Mouse (Mus musculus): ENCODE data around the gene Rps18. TPM values are rescaled to one million over a fixed set of nuclear protein-coding genes. Genes with fewer than 3 reads are reported as not detected.

Rps18 gene
- polyA plus RNA-seq, 1 experiment from 2014 or later, result 1,510 TPM

DNA sequence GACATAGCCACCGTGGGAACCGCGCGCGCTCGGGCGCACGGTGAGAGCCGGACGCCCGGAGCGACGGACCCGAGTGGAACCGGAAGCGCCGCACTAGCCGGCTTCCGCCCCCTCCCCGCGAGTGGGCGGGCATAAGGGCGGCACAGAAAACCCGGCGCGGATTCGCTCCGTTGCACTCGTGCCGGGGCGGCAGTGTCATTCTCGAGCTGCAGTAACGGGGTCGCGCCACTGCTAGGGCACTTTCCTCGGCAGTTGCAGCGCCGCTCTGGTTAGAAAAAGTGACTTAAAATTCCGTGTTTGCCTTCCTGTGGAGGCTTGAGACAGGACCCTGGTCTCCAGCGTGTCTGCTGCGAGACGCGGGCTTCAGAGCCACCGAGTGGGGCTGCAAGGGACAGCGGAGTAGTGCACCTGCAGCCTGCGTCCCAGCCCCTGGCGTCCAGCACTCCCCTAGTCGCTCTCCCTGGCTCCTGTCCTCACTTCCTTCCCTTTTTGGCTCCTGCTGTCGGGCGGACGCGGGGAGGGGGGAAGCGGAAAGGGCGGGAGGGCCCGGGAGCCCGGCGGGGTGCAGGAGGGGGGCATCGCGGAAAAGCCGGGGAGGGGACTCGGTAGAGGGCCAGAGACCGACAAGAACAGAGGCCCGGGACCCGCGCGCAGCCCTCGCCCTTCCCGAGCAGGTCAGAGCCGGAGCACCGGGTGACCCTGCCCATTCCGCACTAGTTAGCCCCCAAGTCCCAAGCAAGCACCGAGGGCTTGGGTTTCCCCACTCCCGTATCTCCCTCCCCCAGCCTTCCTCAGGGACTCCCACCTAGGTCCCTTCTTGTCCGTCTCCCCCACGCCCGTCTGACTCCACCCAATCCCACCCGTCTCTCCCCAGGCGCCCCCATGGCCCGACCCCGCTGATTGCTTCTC lies 26.2 kb downstream of the Rps18 start, which contains the start of gene Rgl2:
Rgl2 (plus strand) TSS at position 173 of the 909 bp plus-strand sequence.
- Histone ChIP-seq H3K4me1 (ENCODE audit: insufficient read depth) (peaks cover 11% of the 10 kb centered on the region), H3K9ac (replicated peaks) (peak within 1 kb of the TSS; percentile 80), H3K27ac (ENCODE audit: low read depth) (peak within 1 kb of the TSS; percentile 95), H3K9me3 (ENCODE audit: low read length) (no peaks in the 10 kb centered on the region), H3K36me3 (replicated peaks; ENCODE audit: insufficient read depth, low read length) (peaks cover 41% of the 10 kb centered on the region), H3K27me3 (ENCODE audit: insufficient read depth, low read length) (no peaks in the 10 kb centered on the region), H3K4me2 (ENCODE audit: low read depth, low read length) (peak within 1 kb of the TSS; percentile 100), H3K4me3 (ENCODE audit: low read depth, low read length) (peak within 1 kb of the TSS; percentile 89)
- TF ChIP-seq CTCF (IDR thresholded peaks at IDR 0.05; ENCODE audit: low read depth) (peak; percentile 43), EP300 (IDR thresholded peaks at IDR 0.05; ENCODE audit: low read depth) (peak; percentile 58; the same call in 1 of the 2 replicates)
- WGBS (ENCODE audit: insufficient replicate concordance), result under 1% methylated on average over 74 of the region's 80 CpGs
- ATAC-seq (peak; percentile 88), DNase-seq (peak; percentile 96)

DNA sequence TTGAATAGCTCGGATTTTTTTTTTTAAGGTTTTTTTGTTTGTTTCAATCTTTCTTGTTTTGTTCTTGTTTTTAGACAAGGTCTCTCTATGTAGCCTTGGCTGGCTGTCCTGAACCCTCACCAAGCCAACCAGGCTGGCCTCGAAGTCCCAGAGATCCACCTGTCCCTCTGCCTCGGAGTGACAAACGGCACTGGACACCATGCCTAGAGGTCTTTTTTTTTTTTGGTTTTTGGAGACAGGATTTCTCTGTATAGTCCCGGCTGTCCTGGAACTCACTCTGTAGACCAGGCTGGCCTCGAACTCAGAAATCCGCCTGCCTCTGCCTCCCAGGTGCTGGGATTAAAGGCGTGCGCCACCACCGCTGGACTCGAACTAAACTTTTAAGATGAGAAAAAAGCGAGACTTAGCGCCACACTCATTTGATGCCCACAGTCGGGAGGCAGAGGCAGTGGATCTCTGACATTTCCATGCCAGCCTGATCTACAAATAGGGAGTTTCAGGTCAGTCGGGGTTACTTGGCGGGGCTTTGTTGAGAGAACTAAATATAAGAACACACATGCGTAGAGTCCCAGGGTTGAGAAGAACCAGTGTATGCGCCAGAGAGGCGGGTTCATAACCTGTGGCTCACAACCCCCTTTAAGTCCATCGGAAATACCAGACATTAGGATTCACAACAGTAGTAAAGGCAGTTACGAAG lies 27.4 kb downstream of the Rps18 start:
- peak overlapping the region; percentile 80 for H3K9ac ChIP-seq (replicated peaks)
- no peak for ATAC-seq
- H3K4me1 ChIP-seq (ENCODE audit: insufficient read depth), result peaks cover 11% of the 10 kb centered on the region
- no peak for DNase-seq
- TF ChIP-seq CTCF (IDR thresholded peaks at IDR 0.05; ENCODE audit: low read depth) (no peak), EP300 (IDR thresholded peaks at IDR 0.05; ENCODE audit: low read depth) (no peak)
- no peaks in the 10 kb centered on the region for H3K9me3 ChIP-seq (ENCODE audit: low read length)
- no peaks in the 10 kb centered on the region for H3K27me3 ChIP-seq (ENCODE audit: insufficient read depth, low read length)
- peak overlapping the region; percentile 100 for H3K4me2 ChIP-seq (ENCODE audit: low read depth, low read length)
- peak overlapping the region; percentile 89 for H3K4me3 ChIP-seq (ENCODE audit: low read depth, low read length)
- no peak overlapping the region for H3K27ac ChIP-seq (ENCODE audit: low read depth)
- peaks cover 36% of the 10 kb centered on the region for H3K36me3 ChIP-seq (replicated peaks; ENCODE audit: insufficient read depth, low read length)
- WGBS (ENCODE audit: insufficient replicate concordance), result 60% methylated on average over 21 of the region's 21 CpGs

DNA sequence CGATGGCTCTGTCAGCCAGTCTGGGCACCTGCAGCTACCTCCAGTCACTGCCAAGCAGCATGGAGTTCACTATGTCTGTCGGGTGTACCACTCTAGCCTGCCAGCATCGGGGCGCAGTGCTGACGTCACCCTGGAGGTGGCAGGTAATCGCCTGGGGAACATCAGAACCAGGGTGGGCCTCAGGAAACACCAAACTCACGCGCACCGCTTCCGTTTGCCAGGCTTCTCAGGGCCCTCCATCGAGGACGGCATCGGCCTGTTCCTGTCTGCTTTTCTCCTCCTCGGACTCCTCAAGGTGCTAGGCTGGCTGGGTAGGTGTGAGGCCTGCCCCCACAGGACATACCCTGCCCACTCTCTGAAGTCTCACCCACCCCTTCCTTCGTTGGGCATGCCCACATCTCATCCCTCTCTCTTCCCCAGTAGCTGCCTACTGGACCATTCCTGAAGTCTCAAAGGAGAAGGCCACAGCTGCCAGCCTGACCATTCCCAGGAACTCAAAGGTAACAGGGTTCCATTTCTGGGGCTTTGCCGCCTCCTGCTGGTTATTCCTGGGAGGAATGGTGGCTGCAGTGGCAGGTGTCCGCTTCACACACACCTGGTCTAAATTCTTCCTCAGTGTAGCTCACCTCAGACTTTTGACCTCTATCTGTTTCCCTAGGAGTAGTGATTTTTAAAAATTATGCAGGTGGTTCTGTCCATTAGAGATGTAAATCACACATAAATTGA lies 29.4 kb downstream of the Rps18 start:
- ATAC-seq (no peak), DNase-seq (peak; percentile 53)
- H3K36me3 ChIP-seq (replicated peaks; ENCODE audit: insufficient read depth, low read length), result peaks cover 41% of the 10 kb centered on the region
- TF ChIP-seq EP300 (IDR thresholded peaks at IDR 0.05; ENCODE audit: low read depth), result no peak
- peak; percentile 64 for TF ChIP-seq CTCF (IDR thresholded peaks at IDR 0.05; ENCODE audit: low read depth)
- H3K9ac ChIP-seq (replicated peaks), result no peak overlapping the region
- 82% methylated on average over 17 of the region's 17 CpGs for WGBS (ENCODE audit: insufficient replicate concordance)
- no peaks in the 10 kb centered on the region for H3K27me3 ChIP-seq (ENCODE audit: insufficient read depth, low read length)
- H3K4me2 ChIP-seq (ENCODE audit: low read depth, low read length), result no peak overlapping the region
- no peak overlapping the region for H3K27ac ChIP-seq (ENCODE audit: low read depth)
- no peak overlapping the region for H3K4me3 ChIP-seq (ENCODE audit: low read depth, low read length)
- H3K4me1 ChIP-seq (ENCODE audit: insufficient read depth), result peaks cover 8% of the 10 kb centered on the region
- no peaks in the 10 kb centered on the region for H3K9me3 ChIP-seq (ENCODE audit: low read length)

DNA sequence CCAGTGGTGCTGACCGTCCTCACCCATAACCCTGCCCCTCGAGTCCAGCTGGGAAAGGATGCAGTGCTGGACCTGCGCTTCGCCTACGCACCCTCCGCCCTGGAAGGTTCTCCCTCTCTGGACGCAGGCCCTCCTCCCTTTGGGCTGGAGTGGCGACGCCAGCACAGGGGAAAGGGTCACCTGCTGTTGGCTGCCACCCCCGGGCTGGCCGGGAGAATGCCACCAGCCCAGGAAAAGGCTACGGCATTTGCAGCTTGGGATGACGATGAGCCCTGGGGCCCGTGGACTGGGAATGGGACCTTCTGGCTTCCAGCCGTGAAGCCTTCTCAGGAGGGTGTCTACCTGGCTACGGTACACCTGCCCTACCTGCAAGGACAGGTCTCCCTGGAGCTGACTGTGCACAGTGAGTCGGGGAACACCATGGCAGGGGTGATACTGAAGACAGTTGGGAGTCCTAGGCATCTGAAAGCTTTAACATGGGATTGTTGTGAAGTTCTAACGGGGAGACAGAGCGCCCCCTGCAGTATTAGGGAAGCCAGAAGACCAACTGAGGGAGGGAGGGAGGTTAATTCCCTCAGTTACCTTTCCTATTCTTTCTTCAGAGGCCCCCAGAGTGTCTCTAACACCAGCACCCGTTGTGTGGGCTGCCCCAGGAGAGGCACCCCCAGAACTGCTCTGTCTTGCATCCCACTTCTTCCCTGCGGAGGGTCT lies 30.2 kb downstream of the Rps18 start:
- DNase-seq (no peak), ATAC-seq (no peak)
- Histone ChIP-seq H3K36me3 (replicated peaks; ENCODE audit: insufficient read depth, low read length) (peaks cover 42% of the 10 kb centered on the region), H3K27ac (ENCODE audit: low read depth) (no peak overlapping the region), H3K4me1 (ENCODE audit: insufficient read depth) (peaks cover 8% of the 10 kb centered on the region), H3K9me3 (ENCODE audit: low read length) (no peaks in the 10 kb centered on the region), H3K4me2 (ENCODE audit: low read depth, low read length) (no peak overlapping the region), H3K27me3 (ENCODE audit: insufficient read depth, low read length) (no peaks in the 10 kb centered on the region), H3K4me3 (ENCODE audit: low read depth, low read length) (no peak overlapping the region), H3K9ac (replicated peaks) (no peak overlapping the region)
- TF ChIP-seq EP300 (IDR thresholded peaks at IDR 0.05; ENCODE audit: low read depth) (no peak), CTCF (IDR thresholded peaks at IDR 0.05; ENCODE audit: low read depth) (peak; percentile 44)
- WGBS (ENCODE audit: insufficient replicate concordance), result 85% methylated on average over 21 of the region's 21 CpGs

DNA sequence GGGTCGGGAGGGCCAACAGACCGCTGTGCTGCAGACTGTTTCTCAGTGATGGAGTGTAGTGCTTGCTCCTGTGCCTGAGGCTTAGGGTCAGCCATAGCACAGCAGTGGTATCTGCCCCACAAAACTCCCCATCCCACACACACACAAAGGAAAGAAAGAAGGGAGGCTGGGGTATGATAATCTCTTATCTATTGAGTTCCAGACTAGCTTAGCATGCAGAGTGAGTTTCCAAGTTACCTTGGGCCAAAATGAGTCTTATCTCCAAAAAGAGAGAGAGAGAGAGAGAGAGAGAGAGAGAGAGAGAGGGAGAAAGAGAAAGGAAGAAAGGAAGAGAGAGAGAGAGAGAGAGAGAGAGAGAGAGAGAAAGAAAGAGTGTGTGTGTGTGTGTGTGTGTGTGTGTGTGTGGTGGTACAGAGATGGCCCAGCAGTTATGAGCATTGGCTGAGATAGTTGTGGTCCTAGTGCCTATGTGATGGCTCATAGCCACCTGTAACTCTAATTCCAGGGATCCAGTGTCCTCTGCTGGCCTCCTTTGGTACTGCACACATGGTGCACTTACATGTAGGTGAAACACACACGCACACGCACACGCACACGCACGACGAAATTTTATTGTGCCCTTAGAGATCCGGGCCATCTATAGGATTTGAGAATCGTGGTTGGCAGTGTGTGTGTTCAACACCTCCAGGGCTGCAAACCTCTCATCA lies 31.1 kb downstream of the Rps18 start:
- peaks cover 3% of the 10 kb centered on the region; the same call in 1 of the 2 replicates for H3K4me1 ChIP-seq (ENCODE audit: insufficient read depth)

More for the DNA sequence above, 31.1 kb downstream of the Rps18 start:
- Histone ChIP-seq H3K27ac (ENCODE audit: low read depth) (no peak overlapping the region), H3K4me2 (ENCODE audit: low read depth, low read length) (no peak overlapping the region), H3K27me3 (ENCODE audit: insufficient read depth, low read length) (no peaks in the 10 kb centered on the region), H3K4me3 (ENCODE audit: low read depth, low read length) (no peak overlapping the region), H3K36me3 (replicated peaks; ENCODE audit: insufficient read depth, low read length) (peaks cover 42% of the 10 kb centered on the region), H3K9me3 (ENCODE audit: low read length) (no peaks in the 10 kb centered on the region), H3K9ac (replicated peaks) (no peak overlapping the region)
- WGBS (ENCODE audit: insufficient replicate concordance), result 76% methylated on average over 10 of the region's 10 CpGs
- peak; percentile 67 for DNase-seq
- no peak for ATAC-seq
- TF ChIP-seq CTCF (IDR thresholded peaks at IDR 0.05; ENCODE audit: low read depth) (peak; percentile 80), EP300 (IDR thresholded peaks at IDR 0.05; ENCODE audit: low read depth) (no peak)
